Mouse (Mus musculus) heart, adult 2 months (tissue): ENCODE results near the gene Nrxn3. TPM values are rescaled to one million over a fixed set of nuclear protein-coding genes. Genes with fewer than 3 reads are reported as not detected.

Experiments used
- DNase-seq, 2 experiments: peaks; one replicate each; pipeline ENCODE4 v3.0.0; 2021
- H3K27ac ChIP-seq: fragments of 200-600 bp; 2 replicates; pipeline ENCODE4 v1.8.1; 2022
- H3K27me3 ChIP-seq: fragments of 200-500 bp; 2 replicates; pipeline ENCODE4 v1.6.1; 2012; ENCODE audit warnings: mild to moderate bottlenecking, low read length, inconsistent platforms, mixed read lengths; ENCODE audit not compliant: control insufficient read depth, insufficient read depth
- H3K36me3 ChIP-seq: fragments of 200-500 bp; 2 replicates; pipeline ENCODE4 v1.6.1; 2012; ENCODE audit warnings: low read length, inconsistent platforms; ENCODE audit not compliant: control insufficient read depth, insufficient read depth
- H3K4me1 ChIP-seq: fragments of 200-500 bp; 2 replicates; pipeline ENCODE4 v1.6.1; 2011; ENCODE audit warnings: low read length; ENCODE audit not compliant: control insufficient read depth, insufficient read depth
- H3K4me3 ChIP-seq: fragments of 200-600 bp; 2 replicates; pipeline ENCODE4 v1.8.1; 2022
- H3K79me2 ChIP-seq: fragments of 200-500 bp; replicated peaks from 2 replicates; pipeline ENCODE4 v1.6.1; 2012; ENCODE audit warnings: mild to moderate bottlenecking, inconsistent platforms, low read length, moderate library complexity, mixed read lengths; ENCODE audit not compliant: control insufficient read depth, insufficient read depth
- H3K9ac ChIP-seq: fragments of 200-500 bp; 2 replicates; pipeline ENCODE4 v1.6.1; 2012; ENCODE audit warnings: low read depth, mild to moderate bottlenecking, control low read depth, inconsistent platforms, low read length, mixed read lengths
- CTCF ChIP-seq: fragments of 200-600 bp; IDR thresholded peaks from 2 replicates; pipeline ENCODE4 v1.8.1; 2022; ENCODE audit warnings: antibody characterized with exemption, mild to moderate bottlenecking, moderate library complexity
- EP300 ChIP-seq: fragments of 200-500 bp; IDR thresholded peaks from 2 replicates; pipeline ENCODE4 v1.6.1; 2011; ENCODE audit warnings: low read depth, low read length, control low read depth; ENCODE audit not compliant: insufficient read depth
- POLR2A ChIP-seq: fragments of 200-500 bp; IDR thresholded peaks from 2 replicates; pipeline ENCODE4 v1.6.1; 2011; ENCODE audit warnings: mild to moderate bottlenecking, low read depth, low read length, control low read depth; ENCODE audit not compliant: insufficient read depth
- WGBS: fragments of 180-500 bp; shearing (Covaris S2); methylation state at CpG from one replicate; pipeline ENCODE4 v1.1.7; 2018; 5-methylcytosine and 5-hydroxymethylcytosine counted together
- intact Hi-C: fragments of 180-260 bp; cut with DNase I; formaldehyde crosslinking; loops from one replicate; pipeline ENCODE4 v1.15.1; 2025
- polyA plus RNA-seq: library from polyadenylated mRNA; depleted of rRNA; stranded (reverse); fragments of >200 nt; gene quantifications from 2 replicates; pipeline ENCODE4 v1.2.3, GENCODE M21; 2012
- total RNA-seq, 2 experiments: library from RNA; stranded (reverse); gene quantifications; 2 replicates each; pipeline ENCODE4 v1.2.3; 2021

Nrxn3 gene
- total and polyA plus RNA-seq, 3 experiments = 0.18 to 0.31 TPM; not detected in 1

GRCm38 (mm10) chr12:89513759-89514158, 791.1 kb downstream of the Nrxn3 start:
- Histone ChIP-seq H3K27me3 (no peaks in the 10 kb centered on the region), H3K9ac (no peak overlapping the region), H3K27ac (no peak overlapping the region), H3K4me1 (no peaks in the 10 kb centered on the region), H3K4me3 (no peak overlapping the region), H3K36me3 (no peaks in the 10 kb centered on the region), H3K79me2 (no peaks in the 10 kb centered on the region)
- DNase-seq = peak in 1 of 2 experiments; percentile 2
- intact Hi-C loops = no loop called here
- WGBS = 40% methylated on average over 7 of the region's 7 CpGs
- TF ChIP-seq POLR2A (no peak), CTCF (peak; percentile 64)

- intact Hi-C loops = no loop called here
- WGBS = 71% methylated on average over 6 of the region's 6 CpGs
- H3K79me2 ChIP-seq = no peaks in the 10 kb centered on the region
- DNase-seq = no peak
- TF ChIP-seq EP300 = no peak
- no peak for TF ChIP-seq POLR2A
- TF ChIP-seq CTCF = no peak
- H3K9ac ChIP-seq = no peak overlapping the region
- no peaks in the 10 kb centered on the region for H3K36me3 ChIP-seq
- no peaks in the 10 kb centered on the region for H3K27me3 ChIP-seq
- no peak overlapping the region for H3K27ac ChIP-seq
- no peaks in the 10 kb centered on the region for H3K4me1 ChIP-seq
- H3K4me3 ChIP-seq = no peak overlapping the region
Observed at GRCm38 (mm10) chr12:89516046-89516445, 793.4 kb downstream of the Nrxn3 start.

- Histone ChIP-seq H3K4me1 (no peaks in the 10 kb centered on the region), H3K79me2 (no peaks in the 10 kb centered on the region), H3K27me3 (no peaks in the 10 kb centered on the region), H3K4me3 (no peak overlapping the region), H3K9ac (no peak overlapping the region), H3K36me3 (no peaks in the 10 kb centered on the region), H3K27ac (no peak overlapping the region)
- 28% methylated on average over 4 of the region's 4 CpGs for WGBS
- DNase-seq = no peak
- TF ChIP-seq EP300 = no peak
- peak; percentile 14; the same call in 1 of the 2 replicates for TF ChIP-seq CTCF
- TF ChIP-seq POLR2A = no peak
- intact Hi-C loops = no loop called here
Observed at GRCm38 (mm10) chr12:89530679-89531350, 808.1 kb downstream of the Nrxn3 start.

GRCm38 (mm10) chr12:89551291-89551690, 828.6 kb downstream of the Nrxn3 start:
- 60% methylated on average over 2 of the region's 2 CpGs for WGBS
- H3K4me3 ChIP-seq = no peak overlapping the region
- H3K9ac ChIP-seq = no peak overlapping the region
- H3K27ac ChIP-seq = no peak overlapping the region
- intact Hi-C loops = no loop called here
- no peaks in the 10 kb centered on the region for H3K4me1 ChIP-seq
- no peaks in the 10 kb centered on the region for H3K79me2 ChIP-seq
- no peaks in the 10 kb centered on the region for H3K27me3 ChIP-seq
- TF ChIP-seq POLR2A (no peak), EP300 (no peak), CTCF (no peak)
- no peaks in the 10 kb centered on the region for H3K36me3 ChIP-seq
- DNase-seq = no peak

- intact Hi-C loops = no loop called here
- H3K27ac ChIP-seq = no peak overlapping the region
- H3K36me3 ChIP-seq = no peaks in the 10 kb centered on the region
- H3K79me2 ChIP-seq = no peaks in the 10 kb centered on the region
- no peak for TF ChIP-seq EP300
- H3K4me1 ChIP-seq = no peaks in the 10 kb centered on the region
- DNase-seq = no peak
- WGBS = 68% methylated on average over 4 of the region's 4 CpGs
- no peaks in the 10 kb centered on the region for H3K27me3 ChIP-seq
- no peak overlapping the region for H3K9ac ChIP-seq
- H3K4me3 ChIP-seq = no peak overlapping the region
Observed at GRCm38 (mm10) chr12:89553223-89553880, 830.7 kb downstream of the Nrxn3 start.

GRCm38 (mm10) chr12:89554171-89554570, 831.5 kb downstream of the Nrxn3 start:
- no peak for DNase-seq
- Histone ChIP-seq H3K4me1 (no peaks in the 10 kb centered on the region), H3K27me3 (no peaks in the 10 kb centered on the region), H3K4me3 (no peak overlapping the region), H3K36me3 (no peaks in the 10 kb centered on the region), H3K9ac (no peak overlapping the region), H3K27ac (no peak overlapping the region), H3K79me2 (no peaks in the 10 kb centered on the region)
- no peak for TF ChIP-seq CTCF
- TF ChIP-seq EP300 = no peak
- TF ChIP-seq POLR2A = no peak
- 21% methylated on average over 2 of the region's 2 CpGs for WGBS
- intact Hi-C loops = loop anchor here (2.0 kb wide), 1 partner anchor 845 kb away; no protein-coding TSS in a partner anchor
